Comparison of ENCODE assay signal across 28 mouse cellular contexts in genomic region chr5:45382804-45383203, GRCm38 (mm10).
"Had no signal": no experiment of that assay in that cellular context is flagged by ENCODE, and none has a peak within 500 bp of the region (broad histone marks: within the 10 kb centered on the region; RNA-seq: fewer than 3 reads in every experiment).

No protein-coding gene starts in this region.

- H3K27me3 ChIP-seq: limb, embryonic 12.5 days; limb, embryonic 13.5 days; limb, embryonic 15.5 days; liver, embryonic 12.5 days; liver, embryonic 13.5 days; liver, embryonic 15.5 days; lung, embryonic 15.5 days; megakaryocyte, embryonic 14.5 days; midbrain, embryonic 12.5 days; neural tube, embryonic 12.5 days had no signal

- H3K27ac ChIP-seq: left cerebral cortex, adult 2 months; limb, embryonic 10.5 days; limb, embryonic 12.5 days; limb, embryonic 13.5 days; limb, embryonic 15.5 days; liver, embryonic 12.5 days; liver, embryonic 13.5 days; liver, embryonic 14.5 days; liver, embryonic 15.5 days; lung, embryonic 15.5 days; macrophage; midbrain, embryonic 12.5 days; neural tube, embryonic 12.5 days had no signal

- H3K9ac ChIP-seq: limb, embryonic 12.5 days; limb, embryonic 13.5 days; limb, embryonic 15.5 days; liver, embryonic 12.5 days; liver, embryonic 13.5 days; liver, embryonic 14.5 days; liver, embryonic 15.5 days; liver, postnatal 0 days; lung, embryonic 14.5 days; lung, embryonic 15.5 days; midbrain, embryonic 12.5 days; neural tube, embryonic 12.5 days had no signal

- H3K36me3 ChIP-seq: limb, embryonic 10.5 days; limb, embryonic 12.5 days; limb, embryonic 13.5 days; limb, embryonic 15.5 days; liver, embryonic 12.5 days; liver, embryonic 13.5 days; liver, embryonic 15.5 days; lung, embryonic 15.5 days; midbrain, embryonic 12.5 days; neural tube, embryonic 12.5 days had no signal

- H3K4me1 ChIP-seq: limb, embryonic 10.5 days; limb, embryonic 12.5 days; limb, embryonic 13.5 days; limb, embryonic 15.5 days; liver, embryonic 12.5 days; liver, embryonic 13.5 days; liver, embryonic 15.5 days; lung, embryonic 15.5 days; megakaryocyte, embryonic 14.5 days; midbrain, embryonic 12.5 days; neural tube, embryonic 12.5 days had no signal

- ATAC-seq: liver, embryonic 12.5 days; liver, postnatal 0 days; lung, postnatal 0 days had no signal

- H3K4me2 ChIP-seq: limb, embryonic 12.5 days; limb, embryonic 13.5 days; limb, embryonic 15.5 days; liver, embryonic 11.5 days; liver, embryonic 12.5 days; liver, embryonic 13.5 days; liver, embryonic 15.5 days; lung, embryonic 14.5 days; lung, embryonic 15.5 days; midbrain, embryonic 12.5 days; neural tube, embryonic 12.5 days had no signal

- DNase-seq: layer of hippocampus, postnatal 36 days; left cerebral cortex, postnatal 4 days; liver; liver, embryonic 13.5 days; liver, postnatal 0 days; lung, adult 18-20 months; lung, adult 2 months; lung, embryonic 14.5 days; lung, postnatal 10 days; lung, postnatal 14 days; lung, postnatal 36 days; lung, postnatal 4 days had no signal

- H3K4me3 ChIP-seq: left cerebral cortex, adult 2 months; limb, embryonic 10.5 days; limb, embryonic 12.5 days; limb, embryonic 13.5 days; limb, embryonic 15.5 days; liver, embryonic 12.5 days; liver, embryonic 13.5 days; liver, embryonic 15.5 days; lung, embryonic 15.5 days; megakaryocyte, embryonic 14.5 days; midbrain, embryonic 12.5 days; myocyte; neural tube, embryonic 12.5 days had no signal

- H3K9me3 ChIP-seq: limb, embryonic 10.5 days; limb, embryonic 12.5 days; limb, embryonic 13.5 days; limb, embryonic 15.5 days; liver, embryonic 12.5 days; liver, embryonic 13.5 days; liver, embryonic 15.5 days; lung, embryonic 15.5 days; megakaryocyte, embryonic 14.5 days; midbrain, embryonic 12.5 days; neural tube, embryonic 12.5 days had no signal
